Mouse (Mus musculus): ENCODE results near the gene Arih1.

- no peak for TF ChIP-seq CTCF (IDR thresholded peaks at IDR 0.05)
- TF ChIP-seq EP300 (IDR thresholded peaks at IDR 0.05): no peak
These were observed 65.9 kb downstream of the Arih1 start for GRCm38 (mm10) chr9:59420487-59420886.
